Mouse (Mus musculus) ES-E14 (cell line): ENCODE measurements around the gene Ergic1. TPM values are rescaled to one million over a fixed set of nuclear protein-coding genes. Genes with fewer than 3 reads are reported as not detected.

Source experiments
- DNase-seq: peaks from one replicate; pipeline ENCODE4 v3.0.0-alpha.2; 2013; ENCODE audit warnings: low read depth, low spot score
- H3K27ac ChIP-seq: 2 replicates; pipeline ENCODE4 v1.5.1; 2012; ENCODE audit warnings: low read depth, mild to moderate bottlenecking, low read length, moderate library complexity, mixed read lengths; ENCODE audit not compliant: poor library complexity, insufficient read depth, severe bottlenecking
- H3K36me3 ChIP-seq: 2 replicates; pipeline ENCODE4 v1.6.1; 2012; ENCODE audit warnings: mild to moderate bottlenecking, low read length, moderate library complexity, mixed read lengths; ENCODE audit not compliant: control insufficient read depth, poor library complexity, insufficient read depth, severe bottlenecking
- H3K4me1 ChIP-seq, 2 experiments: fragments of 150-350 bp in 1 of 2; sonication (generic) in 1 of 2; 2 replicates each; pipeline ENCODE4 v1.6.1; 2012; ENCODE audit warnings: low read length in 2 of 2, mild to moderate bottlenecking in 1 of 2, mixed read lengths in 1 of 2; ENCODE audit not compliant: control insufficient read depth in 2 of 2, insufficient read depth in 2 of 2, poor library complexity in 1 of 2
- H3K4me3 ChIP-seq, 2 experiments: fragments of 150-350 bp in 1 of 2; sonication (generic) in 1 of 2; 2 replicates each; pipeline ENCODE4 v1.5.1; 2012; ENCODE audit warnings: low read length in 2 of 2, low read depth in 1 of 2, mild to moderate bottlenecking in 1 of 2, mixed read lengths in 1 of 2; ENCODE audit not compliant: insufficient read depth in 1 of 2, poor library complexity in 1 of 2, severe bottlenecking in 1 of 2
- H3K9ac ChIP-seq: 2 replicates; pipeline ENCODE4 v1.6.1; 2012; ENCODE audit warnings: low read depth, mild to moderate bottlenecking, low read length, mixed read lengths; ENCODE audit not compliant: poor library complexity, insufficient read depth, severe bottlenecking
- H3K9me3 ChIP-seq: fragments of 150-350 bp; sonication (generic); 2 replicates; pipeline ENCODE4 v1.6.1; 2012; ENCODE audit warnings: low read depth, mild to moderate bottlenecking, low read length; ENCODE audit not compliant: control insufficient read depth, insufficient read depth
- CHD2 ChIP-seq: IDR thresholded peaks from 2 replicates; pipeline ENCODE4 v1.6.1; 2014; ENCODE audit warnings: mild to moderate bottlenecking, low read depth, low read length, inconsistent platforms
- HCFC1 ChIP-seq: IDR thresholded peaks from 2 replicates; pipeline ENCODE4 v1.6.1; 2012; ENCODE audit warnings: low read length, inconsistent platforms, borderline replicate concordance; ENCODE audit not compliant: insufficient read depth
- MAFK ChIP-seq: IDR thresholded peaks from 2 replicates; pipeline ENCODE4 v1.6.1; 2014; ENCODE audit warnings: mild to moderate bottlenecking, low read depth, low read length, inconsistent platforms; ENCODE audit not compliant: insufficient read depth
- ZC3H11A ChIP-seq: IDR thresholded peaks from 2 replicates; pipeline ENCODE4 v1.6.1; 2012; ENCODE audit warnings: low read depth, mild to moderate bottlenecking, inconsistent platforms, low read length, borderline replicate concordance
- ZNF384 ChIP-seq: IDR thresholded peaks from 2 replicates; pipeline ENCODE4 v1.6.1; 2012; ENCODE audit warnings: low read depth, low read length, inconsistent platforms
- in situ Hi-C, 2 experiments: fragments of 600-800 bp; cut with MboI; formaldehyde crosslinking; loops; one replicate each; pipeline ENCODE4 v1.15.1; 2025; ENCODE audit warnings: low sequenced_read_pairs in 2 of 2, inconsistent platforms in 1 of 2; ENCODE audit not compliant: unreplicated experiment in 2 of 2
- total RNA-seq: library from RNA; depleted of rRNA; stranded (reverse); fragments of 300-350 nt; gene quantifications from 2 replicates; pipeline ENCODE4 v1.2.3, GENCODE M21; 2012

The Ergic1 gene
- total RNA-seq, 1 experiment: 97.5 TPM

GRCm38 (mm10) chr17:26574118-26574517, 12.8 kb downstream of the Ergic1 start:
- H3K9ac ChIP-seq: no peak overlapping the region
- peaks cover 0 to 13% of the 10 kb centered on the region in 2 experiments; a peak in 2 of 4 replicates for H3K4me1 ChIP-seq
- peaks cover 17% of the 10 kb centered on the region; the same call in 1 of the 2 replicates for H3K36me3 ChIP-seq
- DNase-seq: no peak
- H3K4me3 ChIP-seq: no peak overlapping the region
- no peak for TF ChIP-seq CHD2
- TF ChIP-seq ZC3H11A: no peak
- no peak for TF ChIP-seq ZNF384
- TF ChIP-seq HCFC1: no peak
- no peak for TF ChIP-seq MAFK
- in situ Hi-C loops: no loop called here
- H3K9me3 ChIP-seq: no peaks in the 10 kb centered on the region
- no peak overlapping the region for H3K27ac ChIP-seq

- H3K36me3 ChIP-seq: peaks cover 17% of the 10 kb centered on the region; the same call in 1 of the 2 replicates
Observed at GRCm38 (mm10) chr17:26574701-26575100, 13.4 kb downstream of the Ergic1 start.

GRCm38 (mm10) chr17:26575786-26576690, 14.7 kb downstream of the Ergic1 start:
- no peak for TF ChIP-seq HCFC1
- Histone ChIP-seq H3K4me3 (no peak overlapping the region), H3K36me3 (peaks cover 17% of the 10 kb centered on the region; the same call in 1 of the 2 replicates), H3K9ac (no peak overlapping the region), H3K9me3 (no peaks in the 10 kb centered on the region), H3K4me1 (peaks cover 0 to 18% of the 10 kb centered on the region in 2 experiments; a peak in 2 of 4 replicates), H3K27ac (no peak overlapping the region)
- no peak for DNase-seq
- in situ Hi-C loops: no loop called here

More at GRCm38 (mm10) chr17:26574701-26575100, 13.4 kb downstream of the Ergic1 start:
- in situ Hi-C loops: no loop called here
- Histone ChIP-seq H3K4me1 (peaks cover 0 to 16% of the 10 kb centered on the region in 2 experiments; a peak in 2 of 4 replicates), H3K9ac (no peak overlapping the region), H3K9me3 (no peaks in the 10 kb centered on the region), H3K4me3 (no peak overlapping the region), H3K27ac (no peak overlapping the region)
- DNase-seq: no peak
- no peak for TF ChIP-seq HCFC1
- no peak for TF ChIP-seq MAFK
- no peak for TF ChIP-seq CHD2
- no peak for TF ChIP-seq ZC3H11A
- no peak for TF ChIP-seq ZNF384

GRCm38 (mm10) chr17:26576833-26577232, 15.5 kb downstream of the Ergic1 start:
- Histone ChIP-seq H3K9me3 (no peaks in the 10 kb centered on the region), H3K4me3 (no peak overlapping the region), H3K36me3 (peaks cover 12% of the 10 kb centered on the region; the same call in 1 of the 2 replicates), H3K4me1 (peaks cover 0 to 19% of the 10 kb centered on the region in 2 experiments; a peak in 2 of 4 replicates), H3K27ac (no peak overlapping the region), H3K9ac (no peak overlapping the region)
- DNase-seq: no peak
- in situ Hi-C loops: no loop called here
- TF ChIP-seq ZNF384 (no peak), ZC3H11A (no peak), CHD2 (no peak), HCFC1 (no peak), MAFK (no peak)
